Mouse (Mus musculus) ES-Bruce4 (cell line): ENCODE measurements around the gene Slc25a5. TPM values are rescaled to one million over a fixed set of nuclear protein-coding genes. Genes with fewer than 3 reads are reported as not detected.

Experiments
- H3K27ac ChIP-seq: 2 replicates; pipeline ENCODE4 v1.5.1; 2012; ENCODE audit warnings: low read length, inconsistent platforms; ENCODE audit not compliant: insufficient read depth
- H3K27me3 ChIP-seq: 2 replicates; pipeline ENCODE4 v1.6.1; 2012; ENCODE audit warnings: mild to moderate bottlenecking, low read length, inconsistent platforms; ENCODE audit not compliant: control insufficient read depth, poor library complexity, insufficient read depth, severe bottlenecking
- H3K36me3 ChIP-seq: 2 replicates; pipeline ENCODE4 v1.6.1; 2012; ENCODE audit warnings: inconsistent platforms, mild to moderate bottlenecking, low read length, moderate library complexity; ENCODE audit not compliant: control insufficient read depth, poor library complexity, insufficient read depth, severe bottlenecking
- H3K4me1 ChIP-seq: one replicate; pipeline ENCODE4 v1.8.1; 2011; ENCODE audit warnings: low read length; ENCODE audit not compliant: control insufficient read depth, insufficient read depth
- H3K4me3 ChIP-seq: 2 replicates; pipeline ENCODE4 v1.5.1; 2011; ENCODE audit warnings: low read depth, mild to moderate bottlenecking, low read length
- H3K9ac ChIP-seq: 2 replicates; pipeline ENCODE4 v1.6.1; 2012; ENCODE audit warnings: low read depth, mild to moderate bottlenecking, inconsistent platforms; ENCODE audit not compliant: poor library complexity, severe bottlenecking
- H3K9me3 ChIP-seq: replicated peaks from 2 replicates; pipeline ENCODE4 v1.6.1; 2012; ENCODE audit warnings: mild to moderate bottlenecking, low read length, inconsistent platforms; ENCODE audit not compliant: control insufficient read depth, poor library complexity, insufficient read depth, severe bottlenecking
- CTCF ChIP-seq: IDR thresholded peaks from one replicate; pipeline ENCODE4 v1.8.1; 2011; ENCODE audit warnings: low read depth, low read length
- EP300 ChIP-seq: IDR thresholded peaks from 2 replicates; pipeline ENCODE4 v1.6.1; 2011; ENCODE audit warnings: low read depth, low read length; ENCODE audit not compliant: insufficient read depth
- POLR2A ChIP-seq: IDR thresholded peaks from one replicate; pipeline ENCODE4 v1.8.1; 2011; ENCODE audit warnings: low read length; ENCODE audit not compliant: insufficient read depth
- polyA plus RNA-seq: library from polyadenylated mRNA; stranded (reverse); fragments of >200 nt; gene quantifications from 2 replicates; pipeline ENCODE4 v1.2.4, GENCODE M21; 2011; ENCODE audit warnings: low read depth; ENCODE audit not compliant: missing spikeins, insufficient read depth, insufficient read length

Slc25a5 gene
- polyA plus RNA-seq, 1 experiment = 680 TPM

DNA sequence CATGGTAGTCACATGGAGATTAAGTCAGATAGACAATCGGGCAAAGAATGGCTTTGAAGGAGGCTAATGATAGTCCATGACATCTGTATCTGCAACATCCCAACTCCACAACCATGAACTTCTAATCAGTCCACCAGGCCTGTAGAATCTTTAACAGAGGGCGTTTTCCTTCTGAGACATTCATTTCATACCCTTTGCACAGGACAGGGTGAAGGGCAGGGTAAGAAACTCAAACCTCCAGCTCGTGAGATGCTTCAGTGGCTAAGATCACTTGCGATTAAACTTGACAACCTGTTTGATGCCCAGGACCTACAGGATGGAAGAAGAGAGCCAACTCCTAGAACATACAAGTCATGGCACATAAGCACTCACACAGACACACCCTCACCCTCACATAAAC, 19.6 kb downstream of the Slc25a5 start:
- TF ChIP-seq POLR2A (no peak), CTCF (no peak), EP300 (no peak)
- no peaks in the 10 kb centered on the region for H3K36me3 ChIP-seq
- peaks cover 2% of the 10 kb centered on the region for H3K4me1 ChIP-seq

DNA sequence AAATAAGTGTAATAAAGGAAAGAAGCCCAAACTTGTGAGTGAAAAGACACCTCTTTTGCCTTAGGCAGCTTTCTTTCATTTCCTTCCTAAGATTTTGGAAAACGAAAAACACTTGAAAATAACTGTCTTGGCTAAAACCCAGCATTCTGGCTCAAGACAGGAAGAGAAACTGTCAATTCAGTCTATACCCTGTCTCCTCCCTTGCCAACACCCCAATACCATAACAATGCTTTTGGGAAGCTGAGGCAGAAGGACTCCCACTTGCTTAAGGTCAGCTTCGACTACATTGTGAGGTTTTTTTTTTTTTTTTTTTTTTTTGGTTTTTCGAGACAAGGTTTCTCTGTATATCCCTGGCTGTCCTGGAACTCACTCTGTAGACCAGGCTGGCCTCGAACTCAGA, 20.0 kb downstream of the Slc25a5 start:
- no peaks in the 10 kb centered on the region for H3K36me3 ChIP-seq
- no peaks in the 10 kb centered on the region for H3K9me3 ChIP-seq
- H3K9ac ChIP-seq = peak overlapping the region; percentile 80
- H3K4me3 ChIP-seq = 0 out of 2 replicates have a peak overlapping the region, but pooled peaks have one; percentile 64
- TF ChIP-seq POLR2A (no peak), CTCF (no peak), EP300 (no peak)
- H3K27me3 ChIP-seq = no peaks in the 10 kb centered on the region
- H3K4me1 ChIP-seq = peaks cover 2% of the 10 kb centered on the region
- peak overlapping the region; percentile 92 for H3K27ac ChIP-seq

More for the DNA sequence above, 19.6 kb downstream of the Slc25a5 start:
- Histone ChIP-seq H3K9ac (peak overlapping the region; percentile 80), H3K9me3 (no peaks in the 10 kb centered on the region), H3K27ac (peak overlapping the region; percentile 92), H3K27me3 (no peaks in the 10 kb centered on the region), H3K4me3 (no peak overlapping the region)

DNA sequence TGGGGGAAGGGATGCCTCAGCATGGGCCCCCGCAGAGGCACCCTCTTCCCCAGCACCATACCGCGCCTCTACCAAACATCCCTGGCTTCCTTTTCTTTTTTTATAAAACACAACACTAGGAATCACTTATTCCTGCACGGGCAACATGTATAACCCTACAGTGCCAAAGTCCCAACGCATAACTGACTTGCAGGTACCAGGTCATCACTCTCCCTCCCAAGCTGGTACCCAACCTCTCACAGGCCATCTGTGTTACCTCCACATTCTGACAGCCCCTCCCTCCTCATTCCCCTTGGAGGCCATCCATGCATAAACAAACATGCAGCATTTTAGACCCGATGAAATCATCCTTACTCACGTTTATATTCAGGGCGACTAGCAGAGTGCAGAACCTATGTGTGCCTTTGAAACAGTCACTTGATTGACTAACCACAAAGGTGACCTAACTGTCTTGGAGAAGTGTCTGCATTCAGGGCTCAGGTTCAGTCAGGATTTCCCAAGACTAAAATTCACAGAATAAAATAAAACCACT, 21.0 kb downstream of the Slc25a5 start:
- H3K9me3 ChIP-seq = no peaks in the 10 kb centered on the region
- no peaks in the 10 kb centered on the region for H3K27me3 ChIP-seq
- no peak for TF ChIP-seq EP300
- TF ChIP-seq CTCF = no peak
- no peak for TF ChIP-seq POLR2A
- peak overlapping the region; percentile 64 for H3K4me3 ChIP-seq
- peaks cover 2% of the 10 kb centered on the region for H3K4me1 ChIP-seq
- no peaks in the 10 kb centered on the region for H3K36me3 ChIP-seq
- peak overlapping the region; percentile 80 for H3K9ac ChIP-seq
- peak overlapping the region; percentile 88 for H3K27ac ChIP-seq

DNA sequence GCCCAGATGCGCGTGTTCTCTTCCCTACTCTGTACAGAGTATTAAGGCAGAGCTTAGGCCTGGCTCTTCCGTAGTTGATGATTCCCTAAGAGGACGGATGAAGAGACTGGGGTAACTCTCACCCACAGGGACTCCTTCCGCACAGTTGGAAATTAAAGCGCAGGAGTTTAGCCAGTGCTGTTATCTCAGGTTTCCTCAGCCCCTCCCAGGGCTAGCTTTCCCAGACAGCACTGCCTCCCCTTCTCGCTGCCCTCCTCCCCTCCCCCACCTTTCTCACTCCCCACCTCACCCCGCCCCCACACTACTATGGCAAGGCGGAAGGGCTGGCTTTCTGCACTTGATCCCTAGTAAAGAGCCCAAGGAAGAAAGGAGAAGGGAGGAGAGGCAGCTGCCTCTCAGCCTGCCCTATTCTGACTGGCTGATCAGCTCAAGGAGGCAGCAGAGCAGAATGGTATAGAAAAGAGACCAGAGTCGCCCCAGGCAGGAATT, 21.5 kb downstream of the Slc25a5 start:
- peak overlapping the region; percentile 80; the same call in 1 of the 2 replicates for H3K9ac ChIP-seq
- peak overlapping the region; percentile 64; the same call in 1 of the 2 replicates for H3K4me3 ChIP-seq
- peak overlapping the region; percentile 95 for H3K27ac ChIP-seq
- H3K36me3 ChIP-seq = no peaks in the 10 kb centered on the region
- H3K27me3 ChIP-seq = no peaks in the 10 kb centered on the region
- H3K9me3 ChIP-seq = no peaks in the 10 kb centered on the region
- peaks cover 2% of the 10 kb centered on the region for H3K4me1 ChIP-seq
- TF ChIP-seq POLR2A (no peak), EP300 (peak; percentile 77)

DNA sequence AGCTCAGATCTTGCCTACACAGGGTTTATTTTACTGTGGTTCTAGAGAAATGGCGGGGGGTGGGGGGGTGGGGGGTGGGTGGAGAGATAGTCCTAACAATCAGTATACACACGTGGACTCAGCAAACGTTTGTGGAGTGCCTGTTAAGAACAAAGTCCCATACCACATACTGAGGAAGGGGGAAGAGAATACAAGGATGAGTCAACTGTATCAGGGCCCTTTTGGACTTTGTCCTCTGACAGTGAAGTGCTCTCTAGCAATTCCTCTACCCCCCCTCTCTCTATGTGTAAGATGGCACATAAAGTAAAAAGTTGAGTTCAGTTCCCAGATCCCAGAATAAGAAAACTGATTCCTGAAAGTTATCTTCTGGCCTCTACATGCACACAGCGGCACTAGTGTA, 24.1 kb downstream of the Slc25a5 start:
- no peak overlapping the region for H3K4me3 ChIP-seq
- no peaks in the 10 kb centered on the region for H3K27me3 ChIP-seq
- no peak overlapping the region for H3K9ac ChIP-seq
- no peaks in the 10 kb centered on the region for H3K36me3 ChIP-seq
- H3K27ac ChIP-seq = no peak overlapping the region
- TF ChIP-seq CTCF = no peak
- TF ChIP-seq POLR2A = no peak
- no peak for TF ChIP-seq EP300
- no peaks in the 10 kb centered on the region for H3K9me3 ChIP-seq
- no peaks in the 10 kb centered on the region for H3K4me1 ChIP-seq

DNA sequence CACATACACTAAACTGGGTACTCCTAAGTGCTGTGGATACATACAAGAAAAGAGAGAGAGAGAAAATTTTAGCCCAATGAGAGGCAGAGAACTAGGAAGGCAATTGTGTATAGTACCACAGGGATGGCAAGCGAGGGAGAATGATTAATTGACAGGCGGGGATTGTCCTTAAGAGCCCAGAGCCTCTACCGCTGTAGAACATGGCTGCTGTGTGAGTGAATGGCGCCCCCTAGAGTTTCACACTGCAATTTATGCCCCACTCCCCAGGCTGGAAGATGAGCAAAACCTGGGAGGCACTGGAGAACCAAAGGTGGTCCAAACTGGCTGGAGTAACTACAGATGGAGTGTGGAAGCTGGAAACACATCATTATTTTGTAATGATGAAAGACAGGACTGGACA, 24.8 kb downstream of the Slc25a5 start:
- no peak overlapping the region for H3K9ac ChIP-seq

More for the DNA sequence above, 24.8 kb downstream of the Slc25a5 start:
- H3K9me3 ChIP-seq = no peaks in the 10 kb centered on the region
- peaks cover 2% of the 10 kb centered on the region for H3K4me1 ChIP-seq
- TF ChIP-seq CTCF = peak; percentile 82
- no peak for TF ChIP-seq EP300
- no peak overlapping the region for H3K4me3 ChIP-seq
- H3K36me3 ChIP-seq = no peaks in the 10 kb centered on the region
- no peaks in the 10 kb centered on the region for H3K27me3 ChIP-seq
- H3K27ac ChIP-seq = no peak overlapping the region
